Mouse (Mus musculus): ENCODE data around the gene Appl2. TPM values are rescaled to one million over a fixed set of nuclear protein-coding genes. Genes with fewer than 3 reads are reported as not detected.

Appl2 gene
- polyA plus RNA-seq, 1 experiment from 2014 or later, result 29.9 TPM

DNA sequence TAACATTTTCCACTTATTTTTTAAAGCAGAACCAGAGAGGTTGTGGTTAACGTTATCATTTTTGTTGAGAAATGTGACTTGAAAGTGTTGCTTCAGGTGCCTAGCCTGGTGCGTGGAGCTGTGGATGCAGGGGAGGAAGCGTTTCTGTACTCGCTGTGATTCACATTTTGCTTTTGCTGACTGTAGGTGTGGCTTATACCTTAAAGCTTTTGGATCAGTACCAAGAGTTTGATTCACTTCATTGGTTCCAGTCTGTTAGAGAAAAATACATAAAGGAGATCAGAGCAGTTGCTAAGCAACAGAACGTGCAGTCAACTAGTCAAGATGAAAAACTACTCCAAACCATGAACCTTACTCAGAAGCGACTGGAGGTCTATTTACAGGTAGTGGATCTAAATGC, 57.7 kb downstream of the Appl2 start:
- Histone ChIP-seq H3K4me1 (replicated peaks; ENCODE audit: control insufficient read depth, insufficient read depth, low read length) (no peaks in the 10 kb centered on the region), H3K9ac (ENCODE audit: low read depth, low read length) (no peak overlapping the region), H3K27me3 (replicated peaks; ENCODE audit: control insufficient read depth, insufficient read depth, low read length) (no peaks in the 10 kb centered on the region), H3K27ac (ENCODE audit: low read depth, low read length) (no peak overlapping the region), H3K9me3 (ENCODE audit: control insufficient read depth, low read length) (no peaks in the 10 kb centered on the region), H3K4me2 (no peak overlapping the region), H3K36me3 (ENCODE audit: control insufficient read depth, insufficient read depth, low read length) (peaks cover 45% of the 10 kb centered on the region), H3K4me3 (ENCODE audit: low read depth, low read length) (no peak overlapping the region)
- DNase-seq (ENCODE audit: low spot score), result no peak
- ATAC-seq (replicated peaks; ENCODE audit: low FRiP score), result no peak
- 90% methylated on average over 6 of the region's 6 CpGs for WGBS

DNA sequence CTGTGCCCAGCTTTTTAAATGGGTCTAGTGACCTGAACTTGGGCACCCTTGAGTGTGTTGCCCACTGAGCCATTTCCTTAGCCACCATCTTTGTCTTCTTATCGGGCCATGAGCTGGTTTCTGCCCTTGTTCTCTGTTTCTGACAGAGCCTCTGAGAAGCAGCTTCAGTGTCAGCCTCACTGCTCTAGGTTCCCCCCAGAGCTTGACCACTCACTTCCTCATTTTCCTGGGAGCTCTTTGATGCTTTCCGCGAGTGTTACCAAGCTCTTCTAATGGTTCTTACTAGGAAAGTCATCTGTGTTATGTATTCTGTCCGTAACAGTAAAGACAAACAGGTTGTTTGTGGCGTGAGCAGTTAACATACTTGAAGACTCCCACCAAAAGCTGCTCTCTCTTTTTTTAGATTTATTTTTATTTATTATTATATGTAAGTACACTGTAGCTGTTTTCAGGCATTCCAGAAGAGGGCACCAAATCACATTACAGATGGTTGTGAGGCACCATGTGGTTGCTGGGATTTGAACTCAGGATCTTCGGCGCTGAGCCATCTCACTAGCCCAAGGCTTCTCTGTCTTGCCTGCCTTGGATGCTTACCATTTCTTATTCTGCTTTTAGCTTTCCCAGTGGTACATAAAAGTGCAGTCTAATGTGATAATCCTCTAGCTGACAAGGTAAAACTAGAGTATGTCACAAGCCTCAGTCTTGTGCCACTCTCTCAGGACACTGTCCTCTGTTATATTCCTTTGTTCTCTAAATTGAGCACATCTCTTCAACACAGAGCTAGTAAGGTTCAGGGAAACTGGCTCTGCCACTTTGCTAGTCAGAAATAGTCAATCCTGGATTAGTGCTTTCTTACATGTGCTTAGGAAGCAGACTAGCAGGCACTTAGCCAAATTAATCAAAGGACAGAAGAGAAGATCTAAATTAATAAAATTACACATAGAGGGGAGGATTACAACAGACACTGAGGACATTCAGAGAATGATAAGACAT, 82.8 kb downstream of the Appl2 start:
- ATAC-seq (replicated peaks; ENCODE audit: low FRiP score), result no peak
- H3K4me2 ChIP-seq, result no peak overlapping the region
- H3K27me3 ChIP-seq (replicated peaks; ENCODE audit: control insufficient read depth, insufficient read depth, low read length), result no peaks in the 10 kb centered on the region
- no peak for DNase-seq (ENCODE audit: low spot score)
- H3K9ac ChIP-seq (ENCODE audit: low read depth, low read length), result no peak overlapping the region
- no peak overlapping the region for H3K27ac ChIP-seq (ENCODE audit: low read depth, low read length)
- H3K4me1 ChIP-seq (replicated peaks; ENCODE audit: control insufficient read depth, insufficient read depth, low read length), result no peaks in the 10 kb centered on the region
- H3K9me3 ChIP-seq (ENCODE audit: control insufficient read depth, low read length), result no peaks in the 10 kb centered on the region
- WGBS, result 86% methylated on average over 7 of the region's 7 CpGs
- peaks cover 18% of the 10 kb centered on the region for H3K36me3 ChIP-seq (ENCODE audit: control insufficient read depth, insufficient read depth, low read length)
- H3K4me3 ChIP-seq (ENCODE audit: low read depth, low read length), result no peak overlapping the region

DNA sequence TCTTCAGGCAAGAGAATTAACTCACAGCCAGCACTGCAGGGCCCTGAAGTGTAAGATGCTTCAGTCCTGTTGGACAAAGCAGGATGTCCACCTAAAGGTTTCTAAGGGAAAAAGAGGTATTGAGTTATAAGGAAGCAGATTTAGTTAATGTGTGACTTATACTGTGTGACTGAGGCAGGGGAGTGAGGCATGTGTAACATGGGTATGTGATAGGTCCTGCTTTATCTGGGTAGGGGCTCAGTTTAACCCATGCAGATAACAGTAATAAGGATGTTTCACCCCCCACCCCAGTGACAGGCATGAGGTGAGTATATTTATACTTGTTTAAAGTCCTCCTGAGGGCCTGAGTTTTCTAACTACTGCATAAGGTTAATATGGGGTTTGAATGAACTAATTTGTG, 85.5 kb downstream of the Appl2 start:
- Histone ChIP-seq H3K4me1 (replicated peaks; ENCODE audit: control insufficient read depth, insufficient read depth, low read length) (no peaks in the 10 kb centered on the region), H3K27me3 (replicated peaks; ENCODE audit: control insufficient read depth, insufficient read depth, low read length) (no peaks in the 10 kb centered on the region), H3K9me3 (ENCODE audit: control insufficient read depth, low read length) (no peaks in the 10 kb centered on the region), H3K9ac (ENCODE audit: low read depth, low read length) (no peak overlapping the region), H3K36me3 (ENCODE audit: control insufficient read depth, insufficient read depth, low read length) (peaks cover 23% of the 10 kb centered on the region), H3K4me3 (ENCODE audit: low read depth, low read length) (no peak overlapping the region), H3K4me2 (no peak overlapping the region), H3K27ac (ENCODE audit: low read depth, low read length) (no peak overlapping the region)
- ATAC-seq (replicated peaks; ENCODE audit: low FRiP score) (no peak), DNase-seq (ENCODE audit: low spot score) (no peak)

Other genes with a start within 250 kb of the Appl2 start
- gene Aldh1l2, start 114.6 kb downstream of the Appl2 start, polyA plus RNA-seq (2014; fragmentation: Nextera tagmentation; extraction: Ambion mirVana), result 0.58 and 0.81 TPM in 2 replicates
- 27.5 and 31.0 TPM in 2 replicates for gene Washc4, start 105.0 kb downstream of the Appl2 start, polyA plus RNA-seq (2014; fragmentation: Nextera tagmentation; extraction: Ambion mirVana)
- 7.8 and 10.0 TPM in 2 replicates for gene 1500009L16Rik, start 74.1 kb upstream of the Appl2 start, polyA plus RNA-seq (2014; fragmentation: Nextera tagmentation; extraction: Ambion mirVana)

All from liver, embryonic 11.5 days (tissue).